Mouse (Mus musculus) kidney, adult 2 months (tissue): ENCODE measurements around the gene Dgki.

ENCODE experiments used
- CTCF ChIP-seq: fragments of 200-500 bp; conservative IDR thresholded peaks from 2 replicates; pipeline ENCODE4 v1.5.1; 2011; ENCODE audit warnings: low read depth, mild to moderate bottlenecking, control low read depth, low read length, moderate library complexity, mixed read lengths; ENCODE audit not compliant: insufficient read depth, insufficient read length
- POLR2A ChIP-seq: fragments of 200-500 bp; IDR thresholded peaks from one replicate; pipeline ENCODE4 v1.6.1; 2011; ENCODE audit warnings: low read depth, low read length, control low read depth

DNA sequence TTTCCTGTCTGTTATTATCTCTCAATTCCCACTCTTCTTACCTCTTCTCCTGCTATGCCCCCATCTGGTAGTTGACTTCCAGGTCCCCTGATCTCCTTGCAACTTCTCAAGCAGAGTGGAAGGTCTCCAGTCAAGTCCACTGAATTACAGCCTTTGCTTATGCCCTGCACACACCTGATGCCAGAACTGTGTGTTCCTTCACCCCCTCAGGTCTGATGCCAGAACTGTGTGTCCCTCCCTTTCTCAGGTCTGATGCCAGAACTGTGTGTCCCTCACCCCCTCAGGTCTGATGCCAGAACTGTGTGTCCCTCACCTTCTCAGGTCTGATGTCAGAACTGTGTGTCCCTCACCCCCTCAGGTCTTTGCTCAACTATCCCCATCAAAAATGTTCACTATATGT, 161.2 kb downstream of the Dgki start:
- TF ChIP-seq CTCF (no peak), POLR2A (no peak)
